Mouse (Mus musculus): ENCODE measurements around the gene Cckbr. TPM values are rescaled to one million over a fixed set of nuclear protein-coding genes. Genes with fewer than 3 reads are reported as not detected.
A peak's percentile ranks its signal among the peaks of the same experiment; 100 is the strongest.

The Cckbr gene
- polyA plus RNA-seq, 1 experiment from 2014 or later, result 3.6 TPM

DNA sequence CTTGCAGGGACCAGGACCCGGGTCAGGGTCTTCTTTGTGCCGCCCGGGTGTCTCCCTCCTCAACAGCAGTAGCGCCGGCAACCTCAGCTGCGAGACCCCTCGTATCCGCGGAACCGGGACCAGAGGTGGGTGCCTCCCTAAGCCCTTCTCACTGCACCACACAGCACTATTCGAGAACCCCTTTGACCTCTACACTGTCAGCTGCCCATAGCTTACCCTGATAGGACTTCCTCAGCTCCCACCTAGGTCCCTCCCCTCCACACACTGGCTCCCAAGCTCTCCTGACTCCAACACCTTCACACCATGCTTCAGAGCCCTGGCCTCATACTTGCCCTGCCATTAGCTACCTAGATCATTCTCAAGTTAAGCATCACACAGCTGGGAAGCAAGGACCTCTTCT, 520 bp downstream of the Cckbr start:
- Histone ChIP-seq H3K27ac (replicated peaks) (no peak overlapping the region), H3K36me3 (ENCODE audit: control insufficient read depth, insufficient read depth, low read length) (no peaks in the 10 kb centered on the region), H3K9me3 (ENCODE audit: control insufficient read depth, low read length) (no peaks in the 10 kb centered on the region), H3K4me3 (ENCODE audit: low read depth, low read length) (peak overlapping the region; percentile 37), H3K9ac (ENCODE audit: low read length) (0 out of 2 replicates have a peak overlapping the region, but pooled peaks have one; percentile 41), H3K27me3 (ENCODE audit: control insufficient read depth, insufficient read depth, low read length) (0 out of 2 replicates have a peak, but pooled peaks cover 3% of the 10 kb centered on the region), H3K4me2 (replicated peaks; ENCODE audit: low read depth) (peak overlapping the region; percentile 62), H3K4me1 (replicated peaks; ENCODE audit: control insufficient read depth, insufficient read depth) (peaks cover 3% of the 10 kb centered on the region)
- 6% methylated on average over 11 of the region's 11 CpGs for WGBS
- TF ChIP-seq EP300 (optimal IDR thresholded peaks at IDR 0.05) (no peak), CTCF (IDR thresholded peaks at IDR 0.05; ENCODE audit: low read depth) (no peak)
- DNase-seq (ENCODE audit: low spot score) (no peak), ATAC-seq (ENCODE audit: low FRiP score, low TSS enrichment) (peak; percentile 32; the same call in 1 of the 2 replicates)

- Histone ChIP-seq H3K27ac (replicated peaks) (no peak overlapping the region), H3K4me1 (replicated peaks; ENCODE audit: control insufficient read depth, insufficient read depth) (no peaks in the 10 kb centered on the region), H3K9me3 (ENCODE audit: control insufficient read depth, low read length) (no peaks in the 10 kb centered on the region), H3K4me2 (replicated peaks; ENCODE audit: low read depth) (no peak overlapping the region), H3K4me3 (ENCODE audit: low read depth, low read length) (no peak overlapping the region), H3K36me3 (ENCODE audit: control insufficient read depth, insufficient read depth, low read length) (no peaks in the 10 kb centered on the region), H3K27me3 (ENCODE audit: control insufficient read depth, insufficient read depth, low read length) (no peaks in the 10 kb centered on the region), H3K9ac (ENCODE audit: low read length) (no peak overlapping the region)
- TF ChIP-seq EP300 (optimal IDR thresholded peaks at IDR 0.05) (no peak), CTCF (IDR thresholded peaks at IDR 0.05; ENCODE audit: low read depth) (no peak)
- ATAC-seq (ENCODE audit: low FRiP score, low TSS enrichment) (no peak), DNase-seq (ENCODE audit: low spot score) (no peak)
- 45% methylated on average over 1 of the region's 1 CpGs for WGBS
These were observed 6.5 kb downstream of the Cckbr start for GRCm38 (mm10) chr7:105432058-105432457.

DNA sequence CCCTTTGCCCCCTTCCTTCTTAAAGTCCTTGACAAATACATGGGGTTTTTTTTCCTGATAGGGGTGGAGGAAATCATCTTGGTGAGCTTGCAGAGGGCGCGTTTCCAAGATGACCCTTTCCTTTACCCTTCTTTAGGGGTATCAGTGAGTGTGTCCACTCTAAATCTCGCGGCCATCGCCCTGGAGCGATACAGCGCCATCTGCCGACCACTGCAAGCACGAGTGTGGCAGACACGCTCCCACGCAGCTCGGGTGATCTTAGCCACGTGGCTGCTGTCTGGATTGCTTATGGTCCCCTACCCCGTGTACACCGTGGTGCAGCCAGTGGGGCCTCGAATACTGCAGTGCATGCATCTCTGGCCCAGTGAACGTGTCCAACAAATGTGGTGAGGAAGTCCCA, 8.3 kb downstream of the Cckbr start:
- no peak overlapping the region for H3K4me3 ChIP-seq (ENCODE audit: low read depth, low read length)
- no peak for ATAC-seq (ENCODE audit: low FRiP score, low TSS enrichment)
- H3K36me3 ChIP-seq (ENCODE audit: control insufficient read depth, insufficient read depth, low read length), result no peaks in the 10 kb centered on the region
- WGBS, result 87% methylated on average over 17 of the region's 17 CpGs
- no peaks in the 10 kb centered on the region for H3K27me3 ChIP-seq (ENCODE audit: control insufficient read depth, insufficient read depth, low read length)
- no peaks in the 10 kb centered on the region for H3K9me3 ChIP-seq (ENCODE audit: control insufficient read depth, low read length)
- H3K4me2 ChIP-seq (replicated peaks; ENCODE audit: low read depth), result no peak overlapping the region
- no peak for DNase-seq (ENCODE audit: low spot score)
- no peak overlapping the region for H3K9ac ChIP-seq (ENCODE audit: low read length)
- H3K27ac ChIP-seq (replicated peaks), result no peak overlapping the region
- H3K4me1 ChIP-seq (replicated peaks; ENCODE audit: control insufficient read depth, insufficient read depth), result no peaks in the 10 kb centered on the region
- no peak for TF ChIP-seq CTCF (IDR thresholded peaks at IDR 0.05; ENCODE audit: low read depth)
- TF ChIP-seq EP300 (optimal IDR thresholded peaks at IDR 0.05), result no peak

DNA sequence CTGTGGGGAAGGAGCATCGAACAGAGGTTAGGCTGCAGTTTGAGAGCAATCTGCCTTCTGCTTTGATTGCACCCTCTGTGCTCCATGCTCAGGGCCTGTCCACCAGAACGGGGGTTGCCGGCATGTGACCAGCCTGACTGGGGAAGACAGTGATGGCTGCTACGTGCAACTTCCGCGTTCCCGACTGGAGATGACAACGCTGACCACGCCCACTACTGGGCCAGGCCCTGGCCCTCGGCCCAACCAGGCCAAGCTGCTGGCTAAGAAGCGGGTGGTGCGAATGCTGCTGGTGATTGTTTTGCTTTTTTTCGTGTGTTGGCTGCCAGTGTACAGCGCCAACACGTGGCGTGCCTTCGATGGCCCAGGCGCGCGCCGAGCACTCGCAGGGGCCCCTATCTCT, 9.3 kb downstream of the Cckbr start:
- no peak overlapping the region for H3K9ac ChIP-seq (ENCODE audit: low read length)
- no peaks in the 10 kb centered on the region for H3K36me3 ChIP-seq (ENCODE audit: control insufficient read depth, insufficient read depth, low read length)
- DNase-seq (ENCODE audit: low spot score) (no peak), ATAC-seq (ENCODE audit: low FRiP score, low TSS enrichment) (no peak)
- H3K4me3 ChIP-seq (ENCODE audit: low read depth, low read length), result no peak overlapping the region
- no peaks in the 10 kb centered on the region for H3K27me3 ChIP-seq (ENCODE audit: control insufficient read depth, insufficient read depth, low read length)
- H3K4me2 ChIP-seq (replicated peaks; ENCODE audit: low read depth), result no peak overlapping the region
- TF ChIP-seq EP300 (optimal IDR thresholded peaks at IDR 0.05), result no peak
- TF ChIP-seq CTCF (IDR thresholded peaks at IDR 0.05; ENCODE audit: low read depth), result no peak
- H3K9me3 ChIP-seq (ENCODE audit: control insufficient read depth, low read length), result no peaks in the 10 kb centered on the region
- no peaks in the 10 kb centered on the region for H3K4me1 ChIP-seq (replicated peaks; ENCODE audit: control insufficient read depth, insufficient read depth)
- H3K27ac ChIP-seq (replicated peaks), result no peak overlapping the region
- WGBS, result 77% methylated on average over 22 of the region's 22 CpGs

GRCm38 (mm10) chr7:105437979-105438772, 12.6 kb downstream of the Cckbr start:
- Histone ChIP-seq H3K9me3 (ENCODE audit: control insufficient read depth, low read length) (no peaks in the 10 kb centered on the region), H3K9ac (ENCODE audit: low read length) (no peak overlapping the region), H3K27me3 (ENCODE audit: control insufficient read depth, insufficient read depth, low read length) (no peaks in the 10 kb centered on the region), H3K4me3 (ENCODE audit: low read depth, low read length) (no peak overlapping the region), H3K4me2 (replicated peaks; ENCODE audit: low read depth) (no peak overlapping the region), H3K4me1 (replicated peaks; ENCODE audit: control insufficient read depth, insufficient read depth) (no peaks in the 10 kb centered on the region), H3K36me3 (ENCODE audit: control insufficient read depth, insufficient read depth, low read length) (no peaks in the 10 kb centered on the region), H3K27ac (replicated peaks) (no peak overlapping the region)
- no peak for TF ChIP-seq CTCF (IDR thresholded peaks at IDR 0.05; ENCODE audit: low read depth)
- TF ChIP-seq EP300 (optimal IDR thresholded peaks at IDR 0.05), result no peak
- WGBS, result 54% methylated on average over 7 of the region's 7 CpGs
- DNase-seq (ENCODE audit: low spot score) (no peak), ATAC-seq (ENCODE audit: low FRiP score, low TSS enrichment) (no peak)

- Histone ChIP-seq H3K9me3 (ENCODE audit: control insufficient read depth, low read length) (no peaks in the 10 kb centered on the region), H3K36me3 (ENCODE audit: control insufficient read depth, insufficient read depth, low read length) (no peaks in the 10 kb centered on the region), H3K4me3 (ENCODE audit: low read depth, low read length) (no peak overlapping the region), H3K27me3 (ENCODE audit: control insufficient read depth, insufficient read depth, low read length) (no peaks in the 10 kb centered on the region), H3K27ac (replicated peaks) (no peak overlapping the region), H3K4me1 (replicated peaks; ENCODE audit: control insufficient read depth, insufficient read depth) (no peaks in the 10 kb centered on the region), H3K4me2 (replicated peaks; ENCODE audit: low read depth) (no peak overlapping the region), H3K9ac (ENCODE audit: low read length) (no peak overlapping the region)
- peak; percentile 77 for ATAC-seq (ENCODE audit: low FRiP score, low TSS enrichment)
- no peak for DNase-seq (ENCODE audit: low spot score)
- WGBS, result 38% methylated on average over 4 of the region's 4 CpGs
- TF ChIP-seq EP300 (optimal IDR thresholded peaks at IDR 0.05), result no peak
- no peak for TF ChIP-seq CTCF (IDR thresholded peaks at IDR 0.05; ENCODE audit: low read depth)
These were observed 15.9 kb downstream of the Cckbr start for GRCm38 (mm10) chr7:105441426-105441825.

Data from stomach, postnatal 0 days (tissue).